Mouse (Mus musculus): Measurements from ENCODE around the gene Map3k11.
A peak's percentile ranks its signal among the peaks of the same experiment; 100 is the strongest.

- peak; percentile 46; the same call in 1 of the 2 replicates for TF ChIP-seq CTCF (IDR thresholded peaks at IDR 0.05; ENCODE audit: low read depth)
- TF ChIP-seq EP300 (IDR thresholded peaks at IDR 0.05; ENCODE audit: low read depth), result no peak
These were observed 39.9 kb upstream of the Map3k11 start for GRCm38 (mm10) chr19:5648401-5649297.
